Mouse (Mus musculus) kidney, embryonic 16.5 days (tissue): Measurements from ENCODE around the gene Lrrc41. TPM values are rescaled to one million over a fixed set of nuclear protein-coding genes. Genes with fewer than 3 reads are reported as not detected.

Experiments used
- ATAC-seq: fragments of 200-750 bp; cut with Nextera tagmentation; 2 replicates; pipeline ENCODE4 v1.8.0; 2017; ENCODE audit warnings: moderate TSS enrichment; ENCODE audit not compliant: low FRiP score, low TSS enrichment
- H3K27ac ChIP-seq: fragments of 300-500 bp; sonication (generic); 2 replicates; pipeline ENCODE4 v1.5.1; 2014; ENCODE audit warnings: low read length
- H3K27me3 ChIP-seq: fragments of 300-500 bp; sonication (generic); 2 replicates; pipeline ENCODE4 v1.6.1; 2014; ENCODE audit warnings: low read length, control low read depth, mixed read lengths; ENCODE audit not compliant: insufficient read depth
- H3K36me3 ChIP-seq: fragments of 300-500 bp; sonication (generic); 2 replicates; pipeline ENCODE4 v1.6.1; 2014; ENCODE audit warnings: low read length, control low read depth, mixed read lengths; ENCODE audit not compliant: insufficient read depth
- H3K4me1 ChIP-seq: fragments of 300-500 bp; sonication (generic); 2 replicates; pipeline ENCODE4 v1.6.1; 2014; ENCODE audit warnings: low read length, control low read depth, mixed read lengths; ENCODE audit not compliant: insufficient read depth
- H3K4me2 ChIP-seq: fragments of 300-500 bp; sonication (generic); replicated peaks from 2 replicates; pipeline ENCODE4 v1.6.1; 2014; ENCODE audit warnings: low read depth, low read length
- H3K4me3 ChIP-seq: fragments of 300-500 bp; sonication (generic); 2 replicates; pipeline ENCODE4 v1.5.1; 2014; ENCODE audit warnings: mild to moderate bottlenecking, low read length
- H3K9ac ChIP-seq: fragments of 300-500 bp; sonication (generic); replicated peaks from 2 replicates; pipeline ENCODE4 v1.6.1; 2014; ENCODE audit warnings: low read length
- H3K9me3 ChIP-seq: fragments of 300-500 bp; sonication (generic); 2 replicates; pipeline ENCODE4 v1.6.1; 2016; ENCODE audit warnings: low read length, control low read depth
- WGBS: fragments of 180-500 bp; shearing (Covaris S2); extraction: QIAGEN DNeasy Blood & Tissue Kit; methylation state at CpG from one replicate; pipeline ENCODE4 v1.1.7; 2014; 5-methylcytosine and 5-hydroxymethylcytosine counted together
- polyA plus RNA-seq: library from polyadenylated mRNA; unstranded; fragments of >200 nt; fragmentation: Nextera tagmentation; extraction: Ambion mirVana; gene quantifications from 2 replicates; pipeline ENCODE4 v1.2.1, GENCODE M21; 2015

The Lrrc41 gene
- polyA plus RNA-seq, 1 experiment from 2014 or later = 87.9 TPM

- 3% methylated on average over 22 of the region's 22 CpGs for WGBS
Observed at GRCm38 (mm10) chr4:116052526-116053293, 22.4 kb upstream of the Lrrc41 start.

GRCm38 (mm10) chr4:116053399-116053961, 21.6 kb upstream of the Lrrc41 start, which contains the start of gene Nsun4:
Gene Nsun4, minus strand, starts transcription at chr4:116053876.
- WGBS = under 1% methylated on average over 35 of the region's 35 CpGs
- Histone ChIP-seq H3K36me3 (no peaks in the 10 kb centered on the region), H3K4me2 (peak within 1 kb of the TSS; percentile 96), H3K9ac (peak within 1 kb of the TSS; percentile 73), H3K27ac (peak within 1 kb of the TSS; percentile 96), H3K9me3 (no peaks in the 10 kb centered on the region), H3K27me3 (no peaks in the 10 kb centered on the region), H3K4me1 (peaks cover 11% of the 10 kb centered on the region), H3K4me3 (peak within 1 kb of the TSS; percentile 75)
- ATAC-seq = peak; percentile 96

More at GRCm38 (mm10) chr4:116052526-116053293, 22.4 kb upstream of the Lrrc41 start:
- Histone ChIP-seq H3K36me3 (no peaks in the 10 kb centered on the region), H3K9ac (peak overlapping the region; percentile 73), H3K4me1 (peaks cover 11% of the 10 kb centered on the region), H3K27ac (peak overlapping the region; percentile 96), H3K27me3 (no peaks in the 10 kb centered on the region), H3K4me2 (peak overlapping the region; percentile 96), H3K4me3 (peak overlapping the region; percentile 75), H3K9me3 (no peaks in the 10 kb centered on the region)
- peak; percentile 64 for ATAC-seq

GRCm38 (mm10) chr4:116057559-116057958, 17.5 kb upstream of the Lrrc41 start:
- no peak for ATAC-seq
- H3K9ac ChIP-seq = no peak overlapping the region
- WGBS = 0% methylated on average over 1 of the region's 1 CpGs
- no peaks in the 10 kb centered on the region for H3K36me3 ChIP-seq
- H3K4me2 ChIP-seq = no peak overlapping the region
- H3K4me1 ChIP-seq = peaks cover 8% of the 10 kb centered on the region
- H3K4me3 ChIP-seq = no peak overlapping the region
- H3K9me3 ChIP-seq = no peaks in the 10 kb centered on the region
- no peaks in the 10 kb centered on the region for H3K27me3 ChIP-seq
- no peak overlapping the region for H3K27ac ChIP-seq

GRCm38 (mm10) chr4:116059012-116059726, 15.9 kb upstream of the Lrrc41 start:
- 81% methylated on average over 5 of the region's 5 CpGs for WGBS
- H3K4me1 ChIP-seq = 0 out of 2 replicates have a peak, but pooled peaks cover 2% of the 10 kb centered on the region
- H3K36me3 ChIP-seq = no peaks in the 10 kb centered on the region
- H3K27ac ChIP-seq = no peak overlapping the region
- H3K27me3 ChIP-seq = no peaks in the 10 kb centered on the region
- no peak overlapping the region for H3K4me3 ChIP-seq
- no peak overlapping the region for H3K4me2 ChIP-seq
- no peak for ATAC-seq
- H3K9ac ChIP-seq = no peak overlapping the region
- H3K9me3 ChIP-seq = no peaks in the 10 kb centered on the region

GRCm38 (mm10) chr4:116063855-116064254, 11.2 kb upstream of the Lrrc41 start:
- Histone ChIP-seq H3K4me2 (no peak overlapping the region), H3K4me3 (no peak overlapping the region), H3K9ac (no peak overlapping the region), H3K4me1 (no peaks in the 10 kb centered on the region), H3K9me3 (no peaks in the 10 kb centered on the region), H3K27me3 (no peaks in the 10 kb centered on the region), H3K36me3 (peaks cover 20% of the 10 kb centered on the region), H3K27ac (no peak overlapping the region)
- 65% methylated on average over 1 of the region's 1 CpGs for WGBS
- no peak for ATAC-seq

- no peak for ATAC-seq
- H3K4me1 ChIP-seq = peaks cover 13% of the 10 kb centered on the region
- no peak overlapping the region for H3K9ac ChIP-seq
- H3K4me3 ChIP-seq = no peak overlapping the region
- H3K27me3 ChIP-seq = no peaks in the 10 kb centered on the region
- 69% methylated on average over 6 of the region's 6 CpGs for WGBS
- H3K36me3 ChIP-seq = peaks cover 34% of the 10 kb centered on the region
- H3K4me2 ChIP-seq = no peak overlapping the region
- no peak overlapping the region for H3K27ac ChIP-seq
- H3K9me3 ChIP-seq = no peaks in the 10 kb centered on the region
Observed at GRCm38 (mm10) chr4:116070116-116070515, 5.0 kb upstream of the Lrrc41 start.

- Histone ChIP-seq H3K27ac (no peak overlapping the region), H3K4me1 (peaks cover 25% of the 10 kb centered on the region), H3K4me3 (peak overlapping the region; percentile 27), H3K4me2 (peak overlapping the region; percentile 78), H3K36me3 (peaks cover 21% of the 10 kb centered on the region), H3K27me3 (no peaks in the 10 kb centered on the region), H3K9ac (no peak overlapping the region), H3K9me3 (no peaks in the 10 kb centered on the region)
- WGBS = 51% methylated on average over 4 of the region's 4 CpGs
- no peak for ATAC-seq
Observed at GRCm38 (mm10) chr4:116073146-116073545, 1.9 kb upstream of the Lrrc41 start.

GRCm38 (mm10) chr4:116074145-116074675, 859 bp upstream of the Lrrc41 start:
- peak overlapping the region; percentile 78 for H3K4me2 ChIP-seq
- H3K4me3 ChIP-seq = peak overlapping the region; percentile 93
- peaks cover 25% of the 10 kb centered on the region for H3K4me1 ChIP-seq
- peaks cover 11% of the 10 kb centered on the region; the same call in 1 of the 2 replicates for H3K36me3 ChIP-seq
- WGBS = 2% methylated on average over 8 of the region's 8 CpGs
- H3K27ac ChIP-seq = peak overlapping the region; percentile 98
- peak overlapping the region; percentile 99 for H3K9ac ChIP-seq
- no peaks in the 10 kb centered on the region for H3K9me3 ChIP-seq
- no peaks in the 10 kb centered on the region for H3K27me3 ChIP-seq
- ATAC-seq = no peak

GRCm38 (mm10) chr4:116075631-116076368, 731 bp downstream of the Lrrc41 start:
- peak overlapping the region; percentile 98 for H3K27ac ChIP-seq
- under 1% methylated on average over 75 of the region's 77 CpGs for WGBS
- peak overlapping the region; percentile 99 for H3K9ac ChIP-seq
- peak; percentile 76 for ATAC-seq
- peaks cover 6% of the 10 kb centered on the region for H3K36me3 ChIP-seq
- peaks cover 25% of the 10 kb centered on the region for H3K4me1 ChIP-seq
- H3K4me3 ChIP-seq = peak overlapping the region; percentile 93
- H3K9me3 ChIP-seq = no peaks in the 10 kb centered on the region
- H3K4me2 ChIP-seq = peak overlapping the region; percentile 78
- no peaks in the 10 kb centered on the region for H3K27me3 ChIP-seq
